Mouse (Mus musculus) forebrain, embryonic 16.5 days (tissue): Measurements from ENCODE around the gene Efna5. TPM values are rescaled to one million over a fixed set of nuclear protein-coding genes. Genes with fewer than 3 reads are reported as not detected.
A peak's percentile ranks its signal among the peaks of the same experiment; 100 is the strongest.

Experiments
- ATAC-seq: fragments of 200-750 bp; cut with Nextera tagmentation; 2 replicates; pipeline ENCODE4 v1.8.0; 2017; ENCODE audit warnings: mild to moderate bottlenecking, moderate library complexity
- H3K27ac ChIP-seq: fragments of 300-500 bp; sonication (generic); 2 replicates; pipeline ENCODE4 v1.5.1; 2014; ENCODE audit warnings: low read length, control low read depth
- H3K27me3 ChIP-seq: fragments of 300-500 bp; sonication (generic); replicated peaks from 2 replicates; pipeline ENCODE4 v1.6.1; 2014; ENCODE audit warnings: low read length; ENCODE audit not compliant: control insufficient read depth, insufficient read depth
- H3K36me3 ChIP-seq: fragments of 300-500 bp; sonication (generic); 2 replicates; pipeline ENCODE4 v1.6.1; 2014; ENCODE audit not compliant: control insufficient read depth, insufficient read depth
- H3K4me1 ChIP-seq: fragments of 300-500 bp; sonication (generic); replicated peaks from 2 replicates; pipeline ENCODE4 v1.6.1; 2014; ENCODE audit warnings: low read length; ENCODE audit not compliant: control insufficient read depth, insufficient read depth
- H3K4me2 ChIP-seq: fragments of 300-500 bp; sonication (generic); 2 replicates; pipeline ENCODE4 v1.6.1; 2014; ENCODE audit warnings: mild to moderate bottlenecking, low read length, control low read depth
- H3K4me3 ChIP-seq: fragments of 300-500 bp; sonication (generic); replicated peaks from 2 replicates; pipeline ENCODE4 v1.5.1; 2014; ENCODE audit warnings: mild to moderate bottlenecking, low read length, control low read depth
- H3K9ac ChIP-seq: fragments of 300-500 bp; sonication (generic); replicated peaks from 2 replicates; pipeline ENCODE4 v1.6.1; 2014; ENCODE audit warnings: low read depth, low read length, control low read depth
- H3K9me3 ChIP-seq: fragments of 300-500 bp; sonication (generic); 2 replicates; pipeline ENCODE4 v1.6.1; 2016; ENCODE audit warnings: low read length; ENCODE audit not compliant: control insufficient read depth
- WGBS: fragments of 180-500 bp; shearing (Covaris S2); extraction: QIAGEN DNeasy Blood & Tissue Kit; methylation state at CpG from one replicate; pipeline ENCODE4 v1.1.7; 2014; 5-methylcytosine and 5-hydroxymethylcytosine counted together
- polyA plus RNA-seq: library from polyadenylated mRNA; unstranded; fragments of >200 nt; fragmentation: Nextera tagmentation; extraction: Ambion mirVana; gene quantifications from 2 replicates; pipeline ENCODE4 v1.2.1, GENCODE M21; 2015

The Efna5 gene
- polyA plus RNA-seq, 1 experiment from 2014 or later = 22.4 TPM

GRCm38 (mm10) chr17:62863004-62863403, 18.1 kb downstream of the Efna5 start:
- Histone ChIP-seq H3K36me3 (no peaks in the 10 kb centered on the region), H3K27ac (peak overlapping the region; percentile 27; the same call in 1 of the 2 replicates), H3K9me3 (0 out of 2 replicates have a peak, but pooled peaks cover 3% of the 10 kb centered on the region), H3K9ac (no peak overlapping the region), H3K27me3 (no peaks in the 10 kb centered on the region), H3K4me1 (peaks cover 11% of the 10 kb centered on the region), H3K4me3 (no peak overlapping the region), H3K4me2 (no peak overlapping the region)
- no peak for ATAC-seq
- 31% methylated on average over 3 of the region's 3 CpGs for whole genome bisulfite sequencing

GRCm38 (mm10) chr17:62862298-62862999, 18.7 kb downstream of the Efna5 start:
- Histone ChIP-seq H3K27ac (peak overlapping the region; percentile 27), H3K4me3 (no peak overlapping the region), H3K4me1 (peaks cover 11% of the 10 kb centered on the region), H3K36me3 (no peaks in the 10 kb centered on the region), H3K9me3 (0 out of 2 replicates have a peak, but pooled peaks cover 3% of the 10 kb centered on the region), H3K4me2 (0 out of 2 replicates have a peak overlapping the region, but pooled peaks have one; percentile 6), H3K9ac (0 out of 2 replicates have a peak overlapping the region, but pooled peaks have one; percentile 25), H3K27me3 (no peaks in the 10 kb centered on the region)
- 34% methylated on average over 12 of the region's 12 CpGs for WGBS
- peak; percentile 90 for ATAC-seq

- Histone ChIP-seq H3K9ac (no peak overlapping the region), H3K36me3 (no peaks in the 10 kb centered on the region), H3K27me3 (no peaks in the 10 kb centered on the region), H3K27ac (no peak overlapping the region), H3K4me1 (peaks cover 6% of the 10 kb centered on the region), H3K4me2 (no peak overlapping the region), H3K9me3 (no peaks in the 10 kb centered on the region), H3K4me3 (no peak overlapping the region)
- WGBS = 76% methylated on average over 8 of the region's 8 CpGs
- no peak for ATAC-seq
These were observed 23.8 kb downstream of the Efna5 start for GRCm38 (mm10) chr17:62857275-62857674.

DNA sequence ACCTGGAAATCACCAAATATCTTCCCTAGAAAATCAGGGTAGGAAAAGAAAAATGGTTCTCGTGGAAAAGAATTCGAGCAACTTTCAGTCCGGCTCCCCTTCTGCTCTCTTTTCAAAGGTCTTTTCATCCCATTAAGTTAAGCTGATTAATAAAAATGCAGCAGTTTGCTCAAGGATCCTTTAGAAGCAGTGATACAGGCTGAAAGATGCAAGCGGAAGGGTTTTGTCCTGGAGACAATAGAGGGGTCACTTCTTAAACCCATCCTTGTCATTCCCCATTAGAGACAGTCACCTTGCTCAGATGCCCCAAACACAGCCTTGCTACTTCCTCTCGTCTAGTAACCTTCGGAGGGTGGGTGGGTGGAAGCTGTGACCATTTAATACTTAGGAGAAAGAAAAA, 27.4 kb downstream of the Efna5 start:
- Histone ChIP-seq H3K9me3 (no peaks in the 10 kb centered on the region), H3K36me3 (no peaks in the 10 kb centered on the region), H3K27me3 (no peaks in the 10 kb centered on the region), H3K4me2 (no peak overlapping the region), H3K27ac (no peak overlapping the region), H3K4me1 (0 out of 2 replicates have a peak, but pooled peaks cover 4% of the 10 kb centered on the region), H3K9ac (no peak overlapping the region), H3K4me3 (no peak overlapping the region)
- ATAC-seq = no peak
- 9% methylated on average over 6 of the region's 6 CpGs for WGBS

- H3K9ac ChIP-seq = no peak overlapping the region
- no peak overlapping the region for H3K4me2 ChIP-seq
- H3K4me3 ChIP-seq = no peak overlapping the region
- 0 out of 2 replicates have a peak, but pooled peaks cover 4% of the 10 kb centered on the region for H3K4me1 ChIP-seq
- H3K9me3 ChIP-seq = no peaks in the 10 kb centered on the region
- H3K27ac ChIP-seq = no peak overlapping the region
- no peaks in the 10 kb centered on the region for H3K36me3 ChIP-seq
- no peaks in the 10 kb centered on the region for H3K27me3 ChIP-seq
- peak; percentile 47; the same call in 1 of the 2 replicates for ATAC-seq
- WGBS = 1% methylated on average over 3 of the region's 3 CpGs
These were observed 28.1 kb downstream of the Efna5 start for GRCm38 (mm10) chr17:62852822-62853608.

- no peak overlapping the region for H3K4me3 ChIP-seq
- no peaks in the 10 kb centered on the region for H3K36me3 ChIP-seq
- H3K9ac ChIP-seq = no peak overlapping the region
- no peaks in the 10 kb centered on the region for H3K27me3 ChIP-seq
- H3K4me1 ChIP-seq = 0 out of 2 replicates have a peak, but pooled peaks cover 4% of the 10 kb centered on the region
- H3K9me3 ChIP-seq = no peaks in the 10 kb centered on the region
- 68% methylated on average over 7 of the region's 7 CpGs for WGBS
- H3K4me2 ChIP-seq = no peak overlapping the region
- H3K27ac ChIP-seq = no peak overlapping the region
- no peak for ATAC-seq
These were observed 29.8 kb downstream of the Efna5 start for GRCm38 (mm10) chr17:62851268-62851667.

GRCm38 (mm10) chr17:62850603-62851002, 30.5 kb downstream of the Efna5 start:
- 54% methylated on average over 3 of the region's 3 CpGs for WGBS
- Histone ChIP-seq H3K9ac (no peak overlapping the region), H3K4me1 (0 out of 2 replicates have a peak, but pooled peaks cover 4% of the 10 kb centered on the region), H3K9me3 (no peaks in the 10 kb centered on the region), H3K36me3 (no peaks in the 10 kb centered on the region), H3K4me2 (no peak overlapping the region), H3K27ac (no peak overlapping the region), H3K27me3 (no peaks in the 10 kb centered on the region), H3K4me3 (no peak overlapping the region)
- ATAC-seq = no peak

- Histone ChIP-seq H3K4me3 (no peak overlapping the region), H3K9me3 (no peaks in the 10 kb centered on the region), H3K4me1 (0 out of 2 replicates have a peak, but pooled peaks cover 4% of the 10 kb centered on the region), H3K9ac (no peak overlapping the region), H3K4me2 (no peak overlapping the region), H3K27ac (no peak overlapping the region), H3K27me3 (no peaks in the 10 kb centered on the region), H3K36me3 (no peaks in the 10 kb centered on the region)
- no peak for ATAC-seq
- 90% methylated on average over 6 of the region's 6 CpGs for WGBS
These were observed 31.4 kb downstream of the Efna5 start for GRCm38 (mm10) chr17:62849676-62850075.

GRCm38 (mm10) chr17:62845656-62846055, 35.5 kb downstream of the Efna5 start:
- WGBS = 48% methylated on average over 5 of the region's 5 CpGs
- H3K27ac ChIP-seq = no peak overlapping the region
- no peak overlapping the region for H3K9ac ChIP-seq
- H3K27me3 ChIP-seq = no peaks in the 10 kb centered on the region
- no peak overlapping the region for H3K4me2 ChIP-seq
- no peaks in the 10 kb centered on the region for H3K4me1 ChIP-seq
- ATAC-seq = no peak
- no peak overlapping the region for H3K4me3 ChIP-seq
- H3K36me3 ChIP-seq = no peaks in the 10 kb centered on the region
- no peaks in the 10 kb centered on the region for H3K9me3 ChIP-seq
